14 mouse cellular contexts compared by ENCODE assay signal in the genomic region with DNA sequence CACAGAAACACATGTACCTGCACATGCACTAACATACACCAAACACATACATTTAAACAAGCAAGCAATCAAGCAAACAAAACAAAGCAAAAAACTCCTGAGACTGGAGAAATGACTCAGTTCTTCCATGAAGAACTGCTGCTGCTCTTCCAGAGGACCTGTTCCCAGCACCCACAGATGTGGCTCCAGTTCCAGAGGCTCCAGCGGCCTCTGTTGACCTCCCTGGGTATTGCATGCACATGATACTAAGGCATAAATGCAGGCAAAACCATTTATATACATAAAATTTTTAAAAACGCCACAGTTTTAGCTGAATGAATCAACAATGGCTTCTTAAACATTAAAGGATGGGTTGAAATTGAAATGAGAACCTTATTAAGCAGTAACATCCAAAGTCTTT. TPM values are rescaled to one million over a fixed set of nuclear protein-coding genes. Genes with fewer than 3 reads are reported as not detected.
DNase-seq lines count a peak whose midpoint lies in the region; ATAC-seq and TF ChIP-seq lines count a peak whose summit lies in the region.
"Had no signal": no experiment of that assay in that cellular context is flagged by ENCODE, and none has a peak within 500 bp of the region (broad histone marks: within the 10 kb centered on the region; RNA-seq: fewer than 3 reads in every experiment).

No protein-coding gene starts in this region.

- 89% methylated on average over 2 of the region's 2 CpGs for WGBS in thymus, adult 2 months
- WGBS in liver, postnatal 0 days (ENCODE audit: insufficient replicate concordance) = 65% methylated on average over 2 of the region's 2 CpGs
- WGBS in hindbrain, embryonic 16.5 days = 67% methylated on average over 2 of the region's 2 CpGs
- WGBS in forebrain, embryonic 13.5 days = 64% methylated on average over 2 of the region's 2 CpGs

- no peak for ATAC-seq in liver, postnatal 0 days
- ATAC-seq in hindbrain, embryonic 16.5 days = no peak
- no peak for ATAC-seq in forebrain, embryonic 13.5 days

- no peak for TF ChIP-seq POLR2A in thymus, adult 2 months (IDR thresholded peaks at IDR 0.05; ENCODE audit: control insufficient read depth, extremely low read depth, insufficient read depth, low read length, poor library complexity)

- H3K36me3 ChIP-seq in thymus, adult 2 months (ENCODE audit: control insufficient read depth, insufficient read depth, low read length) = no peaks in the 10 kb centered on the region
- no peaks in the 10 kb centered on the region for H3K36me3 ChIP-seq in ES-E14 (ENCODE audit: control insufficient read depth, insufficient read depth, low read length, poor library complexity, severe bottlenecking)
- H3K36me3 ChIP-seq in liver, postnatal 0 days (replicated peaks; ENCODE audit: insufficient read depth, low read length) = no peaks in the 10 kb centered on the region
- peaks cover 25% of the 10 kb centered on the region for H3K36me3 ChIP-seq in hindbrain, embryonic 16.5 days (ENCODE audit: control insufficient read depth, insufficient read depth, low read length)
- H3K36me3 ChIP-seq in forebrain, embryonic 13.5 days (ENCODE audit: poor library complexity, severe bottlenecking) = peaks cover 40% of the 10 kb centered on the region

- no peaks in the 10 kb centered on the region for H3K9me3 ChIP-seq in ES-E14 (ENCODE audit: control insufficient read depth, insufficient read depth, low read depth, low read length)
- no peaks in the 10 kb centered on the region for H3K9me3 ChIP-seq in liver, postnatal 0 days (ENCODE audit: low read length)
- H3K9me3 ChIP-seq in hindbrain, embryonic 16.5 days (ENCODE audit: control insufficient read depth, low read length) = no peaks in the 10 kb centered on the region; the same call in 1 of the 2 replicates
- H3K9me3 ChIP-seq in forebrain, embryonic 13.5 days (replicated peaks) = peaks cover 5% of the 10 kb centered on the region; the same call in 1 of the 2 replicates
- H3K9me3 ChIP-seq: limb, embryonic 15.5 days had no signal

- intact Hi-C loops in left cerebral cortex, adult 2 months (cut with DNase I) = no loop called here
- intact Hi-C loops in left cerebral cortex, postnatal 36 days (cut with DNase I) = no loop called here

- no peak overlapping the region for H3K9ac ChIP-seq in ES-E14 (ENCODE audit: insufficient read depth, low read depth, low read length, poor library complexity, severe bottlenecking)
- H3K9ac ChIP-seq in liver, postnatal 0 days (replicated peaks) = no peak overlapping the region
- no peak overlapping the region for H3K9ac ChIP-seq in hindbrain, embryonic 16.5 days (ENCODE audit: low read depth, low read length)
- no peak overlapping the region for H3K9ac ChIP-seq in forebrain, embryonic 13.5 days
- H3K9ac ChIP-seq: heart, embryonic 12.5 days; hindbrain, embryonic 14.5 days; limb, embryonic 15.5 days had no signal

- no peak for TF ChIP-seq EP300 in liver, postnatal 0 days (IDR thresholded peaks at IDR 0.05; ENCODE audit: low read depth)

- H3K4me2 ChIP-seq in liver, postnatal 0 days (ENCODE audit: low read depth, low read length) = no peak overlapping the region
- H3K4me2 ChIP-seq in hindbrain, embryonic 16.5 days (ENCODE audit: low read length) = no peak overlapping the region
- H3K4me2 ChIP-seq in forebrain, embryonic 13.5 days = no peak overlapping the region
- H3K4me2 ChIP-seq: heart, embryonic 12.5 days; hindbrain, embryonic 14.5 days; limb, embryonic 15.5 days had no signal

- TF ChIP-seq CTCF in left cerebral cortex, adult 2 months (IDR thresholded peaks at IDR 0.05) = peak; percentile 45
- TF ChIP-seq CTCF in thymus, adult 2 months (IDR thresholded peaks at IDR 0.05; ENCODE audit: borderline replicate concordance, control insufficient read depth, extremely low read depth, insufficient read depth, low read length, poor library complexity) = no peak
- peak; percentile 35 for TF ChIP-seq CTCF in liver, postnatal 0 days (IDR thresholded peaks at IDR 0.05; ENCODE audit: low read depth)

- H3K27ac ChIP-seq in left cerebral cortex, adult 2 months = no peak overlapping the region
- no peak overlapping the region for H3K27ac ChIP-seq in thymus, adult 2 months (ENCODE audit: control insufficient read depth, insufficient read depth, low read length)
- H3K27ac ChIP-seq in ES-E14 (ENCODE audit: insufficient read depth, low read depth, low read length, poor library complexity, severe bottlenecking) = no peak overlapping the region
- H3K27ac ChIP-seq in liver, postnatal 0 days (ENCODE audit: low read depth) = no peak overlapping the region
- no peak overlapping the region for H3K27ac ChIP-seq in hindbrain, embryonic 16.5 days (ENCODE audit: low read depth, low read length)
- H3K27ac ChIP-seq in forebrain, embryonic 13.5 days = no peak overlapping the region
- H3K27ac ChIP-seq: hindbrain, embryonic 14.5 days; kidney, postnatal 0 days; limb, embryonic 15.5 days had no signal

- H3K4me3 ChIP-seq in left cerebral cortex, adult 2 months = no peak overlapping the region
- no peak overlapping the region for H3K4me3 ChIP-seq in thymus, adult 2 months (ENCODE audit: control insufficient read depth, insufficient read depth, low read length)
- H3K4me3 ChIP-seq in ES-E14 (ENCODE audit: insufficient read depth in 1 of 2, low read depth in 1 of 2, low read length in 2 of 2, poor library complexity in 1 of 2, severe bottlenecking in 1 of 2) = no peak overlapping the region
- H3K4me3 ChIP-seq in liver, postnatal 0 days (ENCODE audit: low read depth, low read length) = no peak overlapping the region
- no peak overlapping the region for H3K4me3 ChIP-seq in hindbrain, embryonic 16.5 days (ENCODE audit: low read length)
- no peak overlapping the region for H3K4me3 ChIP-seq in forebrain, embryonic 13.5 days
- H3K4me3 ChIP-seq: heart, embryonic 12.5 days; limb, embryonic 15.5 days had no signal

- DNase-seq in left cerebral cortex, adult 2 months (ENCODE audit: extremely low spot score in 1 of 2, low spot score in 2 of 2) = no peak
- no peak for DNase-seq in left cerebral cortex, postnatal 36 days (ENCODE audit: low spot score in 2 of 2)
- DNase-seq in thymus, adult 2 months = peak; percentile 9
- no peak for DNase-seq in thymus, adult 18-20 months
- DNase-seq in ES-E14 (ENCODE audit: low read depth, low spot score) = peak; percentile 37
- no peak for DNase-seq in liver, postnatal 0 days
- DNase-seq: cerebellum, adult 11-12 months; embryo, embryonic 11 days had no signal

- no peaks in the 10 kb centered on the region for H3K4me1 ChIP-seq in thymus, adult 2 months (replicated peaks; ENCODE audit: control insufficient read depth, insufficient read depth, low read length)
- H3K4me1 ChIP-seq in ES-E14 (ENCODE audit: control insufficient read depth in 2 of 2, insufficient read depth in 2 of 2, low read length in 2 of 2, poor library complexity in 1 of 2) = peaks cover 0 to 7% of the 10 kb centered on the region in 2 experiments; a peak in 1 of 4 replicates
- H3K4me1 ChIP-seq in liver, postnatal 0 days (ENCODE audit: insufficient read depth) = 0 out of 2 replicates have a peak, but pooled peaks cover 4% of the 10 kb centered on the region
- H3K4me1 ChIP-seq in hindbrain, embryonic 16.5 days (ENCODE audit: control insufficient read depth, insufficient read depth, low read depth, low read length) = no peaks in the 10 kb centered on the region
- no peaks in the 10 kb centered on the region for H3K4me1 ChIP-seq in forebrain, embryonic 13.5 days
- H3K4me1 ChIP-seq: limb, embryonic 15.5 days had no signal

- in situ Hi-C loops in ES-E14 (cut with MboI; ENCODE audit: low sequenced_read_pairs in 2 of 2, unreplicated experiment in 2 of 2) = no loop called here

- H3K27me3 ChIP-seq in thymus, adult 2 months (ENCODE audit: control insufficient read depth, insufficient read depth, low read length) = no peaks in the 10 kb centered on the region
- no peaks in the 10 kb centered on the region for H3K27me3 ChIP-seq in liver, postnatal 0 days (ENCODE audit: insufficient read depth, low read length)
- H3K27me3 ChIP-seq in hindbrain, embryonic 16.5 days (replicated peaks; ENCODE audit: control insufficient read depth, insufficient read depth, low read length) = no peaks in the 10 kb centered on the region
- H3K27me3 ChIP-seq in forebrain, embryonic 13.5 days = no peaks in the 10 kb centered on the region
- H3K27me3 ChIP-seq: heart, embryonic 12.5 days; limb, embryonic 15.5 days had no signal

TF ChIP-seq in ES-E14, 5 proteins besides CTCF, POLR2A, EP300 and RAD21:
- TF ChIP-seq ZNF384 (IDR thresholded peaks at IDR 0.05; ENCODE audit: low read depth, low read length) (no peak), CHD2 (IDR thresholded peaks at IDR 0.05; ENCODE audit: low read depth, low read length) (no peak), HCFC1 (IDR thresholded peaks at IDR 0.05; ENCODE audit: borderline replicate concordance, insufficient read depth, low read length) (no peak), MAFK (IDR thresholded peaks at IDR 0.05; ENCODE audit: insufficient read depth, low read depth, low read length) (no peak), ZC3H11A (IDR thresholded peaks at IDR 0.05; ENCODE audit: borderline replicate concordance, low read depth, low read length) (no peak)

RNA-seq across cellular contexts. Expression of a gene that starts 46.3 kb away (rescaled TPM):
- total RNA-seq in left cerebral cortex, adult 2 months (2021) = 10 to 100 TPM; 39.8 to 40.9 TPM
- total RNA-seq in left cerebral cortex, postnatal 36 days (2021) = 10 to 100 TPM; 32.5 to 47.1 TPM
- polyA plus RNA-seq in thymus, adult 2 months (2012; rRNA removed) = 11.3 and 17.1 TPM in 2 replicates
- total RNA-seq in ES-E14 (2012; rRNA removed) = 22.5 and 29.8 TPM in 2 replicates
- 11.7 and 11.8 TPM in 2 replicates for polyA plus RNA-seq in liver, postnatal 0 days (2015; fragmentation: Nextera tagmentation; extraction: Ambion mirVana)
- polyA plus RNA-seq in hindbrain, embryonic 16.5 days (2015; fragmentation: Nextera tagmentation; extraction: Ambion mirVana) = 22.8 and 25.2 TPM in 2 replicates
- polyA plus RNA-seq in forebrain, embryonic 13.5 days (2015; fragmentation: Nextera tagmentation; extraction: Ambion mirVana) = 24.2 and 24.4 TPM in 2 replicates

RNA-seq across cellular contexts. Expression of a gene that starts 46.9 kb away (rescaled TPM):
- total RNA-seq in left cerebral cortex, adult 2 months (2021) = 100 to 1,000 TPM; 230 to 233 TPM
- total RNA-seq in left cerebral cortex, postnatal 36 days (2021) = 100 to 1,000 TPM; 223 to 259 TPM
- polyA plus RNA-seq in thymus, adult 2 months (2012; rRNA removed) = 0.75 and 0.91 TPM in 2 replicates
- total RNA-seq in ES-E14 (2012; rRNA removed) = 2.5 and 5.8 TPM in 2 replicates
- 1.0 and 1.1 TPM in 2 replicates for polyA plus RNA-seq in liver, postnatal 0 days (2015; fragmentation: Nextera tagmentation; extraction: Ambion mirVana)
- polyA plus RNA-seq in hindbrain, embryonic 16.5 days (2015; fragmentation: Nextera tagmentation; extraction: Ambion mirVana) = 159 and 167 TPM in 2 replicates
- polyA plus RNA-seq in forebrain, embryonic 13.5 days (2015; fragmentation: Nextera tagmentation; extraction: Ambion mirVana) = 80.6 and 83.8 TPM in 2 replicates

RNA-seq across cellular contexts. Expression of a gene that starts 47.5 kb away (rescaled TPM):
- total RNA-seq in left cerebral cortex, adult 2 months (2021) = 10 to 100 TPM; 17.4 to 19.5 TPM
- total RNA-seq in left cerebral cortex, postnatal 36 days (2021) = 10 to 100 TPM; 18.8 to 22.2 TPM
- polyA plus RNA-seq in thymus, adult 2 months (2012; rRNA removed) = 22.2 and 23.7 TPM in 2 replicates
- 17.0 and 17.8 TPM in 2 replicates for total RNA-seq in ES-E14 (2012; rRNA removed)
- 3.4 and 3.6 TPM in 2 replicates for polyA plus RNA-seq in liver, postnatal 0 days (2015; fragmentation: Nextera tagmentation; extraction: Ambion mirVana)
- 0.23 and 0.67 TPM in 2 replicates for polyA plus RNA-seq in hindbrain, embryonic 16.5 days (2015; fragmentation: Nextera tagmentation; extraction: Ambion mirVana)
- polyA plus RNA-seq in forebrain, embryonic 13.5 days (2015; fragmentation: Nextera tagmentation; extraction: Ambion mirVana) = 1.1 and 1.5 TPM in 2 replicates

Comparison
In these comparisons a context has a peak if more than half of its experiments do, and no peak if none do; other contexts are left out.
1. DNase-seq: peak in thymus, adult 2 months (single experiment) and ES-E14 (single experiment); none in left cerebral cortex, adult 2 months (0 of 2), left cerebral cortex, postnatal 36 days (0 of 2), thymus, adult 18-20 months (0 of 2) and liver, postnatal 0 days (single experiment).
2. RNA of a gene that starts 46.9 kb away (polyA plus RNA-seq): 159 to 167 TPM in hindbrain, embryonic 16.5 days and 80.6 to 83.8 TPM in forebrain, embryonic 13.5 days; 1.0 to 1.1 TPM in liver, postnatal 0 days and 0.75 to 0.91 TPM in thymus, adult 2 months; every median in the first group is over 10 times any median in the second.